Mouse (Mus musculus): ENCODE measurements around the gene Cnp.
"Not testable (repeated sequence)": the region's sequence is repeated elsewhere in the genome, so short reads cannot be mapped to it uniquely, and the experiment has no call there.

Cnp gene

DNA sequence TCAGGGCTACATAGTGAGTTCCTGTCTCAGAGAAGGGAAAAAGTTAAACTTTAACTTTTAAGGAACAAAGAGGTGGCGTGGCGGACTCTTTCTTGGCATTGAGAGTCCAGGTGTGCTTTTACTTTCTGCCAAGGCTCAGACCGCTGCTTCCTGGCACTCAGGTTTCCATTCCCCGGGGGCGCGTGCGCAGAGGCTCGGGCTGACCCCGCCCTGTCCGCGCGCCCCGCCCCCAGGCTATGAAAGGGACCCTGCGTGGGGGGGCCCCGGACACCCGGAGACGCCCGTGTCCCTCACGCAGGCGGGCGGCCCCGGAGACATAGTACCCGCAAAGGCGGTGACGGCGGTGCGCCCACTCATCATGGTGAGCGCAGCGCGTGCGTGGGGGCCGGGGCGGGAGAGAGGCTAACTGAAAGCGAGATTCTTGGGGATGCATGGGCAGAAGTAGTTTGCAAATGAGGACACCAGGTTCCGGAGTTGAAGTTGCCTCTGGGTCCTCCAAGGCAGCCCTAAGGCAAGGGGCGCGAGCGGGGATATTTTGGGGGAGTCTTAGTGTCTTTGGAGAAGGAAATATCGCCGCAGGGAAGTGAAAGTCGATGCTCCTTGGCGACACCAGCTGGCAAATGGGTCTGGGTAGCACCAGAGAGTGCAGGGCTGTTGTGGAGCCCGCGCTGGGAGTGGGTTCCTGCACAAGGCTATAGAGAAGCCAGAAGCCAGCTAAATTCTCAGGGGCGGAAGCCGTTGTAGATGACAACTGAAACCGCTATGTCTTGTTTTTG lies at the start of gene Cnp:
Gene Cnp, plus strand, starts transcription at position 197 of the 776 bp plus-strand sequence.
- DNase-seq (ENCODE audit: low read depth, low spot score) = no peak

DNA sequence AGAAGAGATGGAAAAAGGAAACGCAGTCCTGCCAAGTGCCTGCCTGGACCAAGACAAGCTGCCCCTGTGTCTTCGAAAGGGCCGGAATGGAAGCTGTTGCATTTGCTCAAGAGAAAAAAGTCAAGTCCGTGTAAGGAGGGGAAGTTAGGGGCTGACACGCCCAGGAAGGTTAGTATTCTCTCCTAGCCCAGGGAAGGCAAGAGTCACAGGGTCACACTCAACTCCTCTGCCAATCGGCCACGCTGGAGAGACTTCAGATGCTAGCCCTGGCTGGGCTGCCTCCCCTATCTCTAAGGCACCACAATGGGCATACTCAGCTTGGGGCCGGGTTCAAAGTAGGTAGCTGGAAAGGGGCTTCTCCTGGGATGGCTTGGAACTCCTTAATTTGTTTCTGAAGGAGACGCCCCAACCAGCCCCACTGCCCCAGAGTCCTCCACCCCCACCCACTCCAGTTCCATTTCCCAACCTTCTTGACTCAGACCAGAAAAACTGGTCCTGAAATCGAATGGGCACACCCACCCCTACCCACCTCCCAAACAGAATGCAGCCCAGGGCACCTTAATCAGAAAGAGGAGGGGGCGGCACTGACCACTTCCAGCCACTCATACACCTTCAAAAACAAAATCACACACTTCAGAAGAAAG lies 49.6 kb upstream of the Cnp start:
- DNase-seq (ENCODE audit: low read depth, low spot score) = no peak

DNA sequence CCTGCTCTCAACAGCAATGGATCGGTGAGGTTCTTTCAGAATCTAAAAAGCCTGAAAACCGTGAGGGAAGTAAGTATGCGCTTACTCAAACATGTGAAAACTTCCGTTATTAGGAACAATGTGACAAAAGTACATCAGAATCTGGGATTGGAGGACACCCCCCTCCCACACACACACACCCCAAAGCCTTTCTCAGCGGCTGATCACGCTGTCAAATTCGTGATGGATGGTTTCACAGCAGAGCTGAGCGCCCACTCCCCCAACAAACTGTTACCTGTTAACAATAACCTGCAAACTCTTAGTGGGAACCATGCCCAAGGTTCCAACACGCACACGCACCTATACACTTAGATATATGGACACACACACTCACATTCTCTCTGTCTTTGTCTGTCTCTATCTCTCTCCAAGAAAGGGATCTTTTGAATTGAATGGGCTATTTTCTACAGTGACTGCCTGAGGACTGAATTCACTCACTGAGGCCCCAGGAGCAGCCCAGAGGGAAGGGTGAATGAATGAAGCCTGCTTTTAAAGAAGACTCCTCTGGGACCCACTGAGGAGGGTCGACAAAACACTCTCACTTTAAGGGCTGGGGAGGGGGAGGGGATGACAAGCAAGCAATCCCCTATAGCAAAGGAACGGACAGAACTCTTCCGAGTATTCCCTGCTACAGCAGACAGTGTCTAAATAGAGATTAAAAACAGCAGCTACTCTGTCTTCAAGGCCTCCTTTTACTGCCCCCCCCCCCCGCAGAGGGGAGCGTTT lies 48.5 kb upstream of the Cnp start:
- DNase-seq (ENCODE audit: low read depth, low spot score) = no peak

DNA sequence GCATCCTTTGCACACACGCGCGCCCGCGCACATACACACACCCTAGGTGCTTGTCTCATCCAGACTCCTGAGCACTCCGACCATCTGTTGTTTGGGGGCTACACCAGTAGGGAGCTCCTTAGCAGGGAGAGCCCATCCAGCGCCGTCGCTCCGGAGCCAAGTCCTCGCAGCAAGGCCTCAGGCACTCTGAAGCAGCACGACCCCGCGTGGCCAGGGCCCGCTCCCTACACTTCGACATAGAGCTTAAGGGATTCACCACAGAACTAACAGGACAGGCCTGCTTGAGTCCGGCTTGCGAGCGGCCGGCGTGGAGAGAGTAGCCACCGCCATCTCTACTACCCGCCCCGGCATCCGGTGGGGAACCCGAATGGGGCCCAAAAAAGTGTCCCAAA lies 47.6 kb upstream of the Cnp start:
- peak; percentile 35 for DNase-seq (ENCODE audit: low read depth, low spot score)

DNA sequence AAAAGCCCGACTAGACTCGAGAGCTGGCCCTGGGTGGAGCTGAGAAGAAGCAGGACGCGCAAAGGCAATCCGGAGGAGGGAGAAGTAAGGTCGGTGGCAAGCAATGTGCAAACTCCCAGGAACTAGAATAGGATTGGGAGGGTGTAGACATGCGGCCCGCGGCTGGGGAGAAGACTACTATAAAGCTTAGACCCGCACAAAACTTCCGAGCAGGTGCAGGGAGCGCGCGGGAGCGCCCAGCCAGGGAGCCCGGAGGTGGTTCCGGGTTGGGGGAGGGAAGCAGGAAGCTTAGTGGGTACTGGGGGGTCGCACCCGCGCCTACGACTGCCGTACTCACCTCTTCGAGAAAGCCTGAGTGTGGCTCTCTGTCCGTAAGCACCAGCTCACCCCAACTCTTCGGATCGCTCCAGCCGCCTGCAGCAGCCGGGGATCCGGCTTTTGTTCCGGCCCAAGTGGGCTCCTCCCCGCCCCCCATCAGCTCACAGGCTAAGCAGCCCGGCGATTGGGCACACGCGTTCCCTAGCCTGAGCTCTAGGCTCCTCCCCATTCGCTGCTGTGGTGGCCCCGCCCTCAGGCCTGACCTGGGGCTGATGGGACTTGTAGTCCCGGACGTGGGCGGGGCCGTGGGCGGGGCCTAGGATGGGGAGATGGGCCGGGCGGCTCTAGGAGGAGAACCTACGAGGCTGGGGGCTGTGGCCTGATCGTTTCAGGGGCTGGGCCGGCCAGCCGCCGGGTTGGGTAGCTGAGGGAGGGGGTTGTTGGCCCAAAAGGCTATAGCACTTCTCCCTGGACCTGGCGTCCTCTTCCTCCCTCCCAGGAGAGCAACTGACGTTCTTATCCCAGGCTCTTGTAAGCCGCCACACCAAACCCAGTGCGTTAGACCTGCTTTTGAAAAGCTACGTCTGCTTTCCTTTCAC lies 47.0 kb upstream of the Cnp start, which contains the start of gene Acly:
Gene Acly, minus strand, starts transcription at position 543 of the 917 bp plus-strand sequence.
- DNase-seq (ENCODE audit: low read depth, low spot score) = peak; percentile 98

DNA sequence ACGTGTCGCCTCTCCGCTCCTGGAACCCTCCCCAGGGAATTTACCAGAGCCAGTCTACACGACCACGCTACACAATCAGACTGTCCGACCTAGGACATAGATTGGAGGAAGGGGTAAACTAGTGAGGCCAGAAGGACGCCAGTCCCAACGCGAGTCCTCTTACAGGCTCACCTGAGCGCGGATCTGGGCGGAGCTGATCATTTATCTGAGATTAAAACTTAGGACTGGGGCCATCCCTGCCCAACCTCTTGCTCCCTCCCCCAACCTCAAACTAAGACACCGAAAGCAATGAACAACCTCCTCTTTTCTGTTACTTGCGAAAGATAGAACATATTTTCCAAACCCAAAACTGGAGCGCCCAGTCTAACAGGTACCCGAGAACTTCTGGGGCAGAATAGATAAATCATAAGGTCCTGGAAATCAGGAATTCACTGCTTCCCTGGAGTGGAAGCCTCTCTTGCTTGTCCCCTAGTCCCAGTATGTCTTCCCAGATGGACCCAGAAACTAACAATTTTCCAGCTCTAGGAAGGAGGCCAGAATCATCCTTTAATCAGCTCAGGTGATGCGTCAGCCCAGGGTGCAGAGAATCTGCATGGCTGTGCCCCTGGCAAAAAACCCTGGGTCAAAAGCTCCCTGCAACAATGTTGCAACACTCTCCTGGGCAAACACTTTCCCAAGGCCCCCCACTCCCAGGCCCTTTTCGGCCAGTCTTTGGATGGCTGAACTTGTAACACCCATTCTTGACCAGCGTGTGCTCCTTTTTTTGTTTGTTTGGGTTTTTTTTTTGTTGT lies 46.1 kb upstream of the Cnp start:
- DNase-seq (ENCODE audit: low read depth, low spot score) = no peak

DNA sequence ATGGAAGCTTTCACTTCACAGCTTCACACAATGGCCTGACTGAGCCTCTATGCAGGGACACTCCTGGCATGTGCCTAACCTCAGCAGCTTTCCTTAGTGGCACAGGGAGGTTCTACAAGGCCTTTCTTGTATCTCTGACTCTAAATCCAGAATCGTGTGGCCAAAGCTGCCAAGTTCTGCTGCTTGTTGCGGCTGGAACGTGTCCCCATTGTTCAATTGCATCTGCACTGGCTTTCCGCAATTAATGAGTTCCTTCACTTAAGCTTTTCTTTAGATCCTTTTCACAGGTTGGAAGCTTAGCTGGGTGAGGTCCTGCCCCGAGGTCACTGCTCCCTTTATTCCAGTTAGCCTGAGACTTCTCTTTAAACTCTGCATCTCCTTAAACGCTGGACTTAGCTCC lies 40.8 kb upstream of the Cnp start:
- DNase-seq (ENCODE audit: low read depth, low spot score) = no peak

DNA sequence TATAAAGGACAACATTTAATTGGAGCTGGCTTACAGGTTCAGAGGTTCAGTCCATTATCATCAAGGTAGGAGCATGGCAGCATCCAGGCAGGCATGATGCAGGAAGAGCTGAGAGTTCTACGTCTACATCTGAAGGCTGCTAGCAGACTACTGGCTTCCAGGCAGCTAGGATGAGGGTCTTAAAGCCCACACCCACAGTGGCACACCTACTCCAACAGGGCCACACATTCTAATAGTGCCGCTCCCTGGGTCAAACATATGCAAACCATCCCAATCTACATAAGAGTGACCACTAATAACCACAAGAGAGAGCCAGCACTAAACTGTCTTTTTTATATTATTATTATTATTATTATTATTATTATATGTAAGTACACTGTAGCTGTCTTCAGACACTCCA lies 40.3 kb upstream of the Cnp start:
- not testable (repeated sequence) for DNase-seq (ENCODE audit: low read depth, low spot score)

DNA sequence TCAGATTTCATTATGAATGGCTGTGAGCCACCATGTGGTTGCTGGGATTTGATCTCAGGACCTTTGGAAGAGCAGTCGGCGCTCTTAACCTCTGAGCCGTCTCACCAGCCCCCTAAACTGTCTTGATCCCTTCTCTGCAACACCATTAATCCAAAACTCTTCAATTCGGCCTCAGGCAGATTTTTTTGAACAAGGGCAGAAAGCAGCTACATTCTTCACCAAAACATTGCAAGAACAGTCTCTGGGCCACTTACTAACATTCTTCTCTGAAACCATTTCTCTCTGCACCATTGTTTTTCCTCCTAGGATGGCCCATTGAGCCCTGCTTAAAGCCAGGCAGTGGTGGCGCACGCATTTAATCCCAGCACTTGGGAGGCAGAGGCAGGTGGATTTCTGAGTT lies 39.9 kb upstream of the Cnp start:
- not testable (repeated sequence) for DNase-seq (ENCODE audit: low read depth, low spot score)

DNA sequence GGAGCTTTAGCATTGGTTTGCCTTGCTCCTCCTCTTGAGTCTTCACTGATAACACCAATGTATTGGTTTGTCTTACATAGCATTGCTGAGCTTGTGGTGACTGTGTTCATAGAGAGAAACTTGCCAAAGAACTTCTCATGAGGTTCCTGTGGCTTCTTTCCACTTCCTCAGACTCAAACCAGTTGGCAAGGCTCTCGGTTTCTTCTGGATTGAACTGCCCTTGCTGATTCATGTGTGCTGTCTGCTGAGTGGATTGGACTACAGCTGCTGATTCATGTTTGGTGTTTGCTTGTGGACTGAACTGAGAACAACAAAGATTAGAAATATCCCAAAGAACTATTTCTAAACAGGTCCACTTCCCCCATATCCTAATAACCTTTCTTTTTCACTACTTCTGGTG lies 38.7 kb upstream of the Cnp start:
- no peak for DNase-seq (ENCODE audit: low read depth, low spot score)

DNA sequence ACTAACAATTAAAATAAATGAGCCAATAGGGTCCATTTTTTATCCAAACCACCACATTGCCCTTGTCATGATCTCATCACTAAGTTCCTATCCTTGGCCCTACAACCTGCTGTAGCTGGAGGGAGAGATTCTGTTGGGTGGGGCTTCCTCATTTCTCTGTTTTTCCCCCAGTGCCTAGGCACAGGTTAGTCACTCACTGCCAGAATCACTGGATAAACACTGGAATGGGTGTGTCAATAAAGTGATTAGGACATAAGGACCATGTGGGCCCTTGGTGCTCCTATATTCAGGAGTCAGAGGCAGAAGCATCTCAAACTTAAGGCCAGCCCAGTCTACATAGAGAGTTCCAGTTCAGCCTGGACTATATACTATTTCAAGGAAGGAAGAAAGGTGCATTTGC lies 38.2 kb upstream of the Cnp start:
- DNase-seq (ENCODE audit: low read depth, low spot score) = no peak

DNA sequence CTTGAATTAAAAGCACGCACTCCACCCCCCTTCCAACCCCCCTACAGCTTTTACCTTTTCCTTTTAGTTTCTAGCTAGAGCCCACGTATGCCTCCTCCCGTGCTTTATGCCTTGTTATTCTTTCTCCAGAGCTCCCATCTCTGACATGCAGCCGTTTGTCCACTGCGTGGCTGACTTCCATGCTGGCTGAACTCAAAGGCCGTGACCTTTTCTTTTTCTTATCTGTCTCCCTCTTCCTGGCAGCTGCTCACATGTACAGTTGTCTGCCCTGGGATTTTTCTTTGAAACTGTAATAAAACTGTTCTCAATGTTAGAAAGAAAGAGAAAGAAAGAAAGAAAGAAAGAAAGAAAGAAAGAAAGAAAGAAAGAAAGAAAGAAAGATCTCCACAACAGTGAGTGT lies 33.7 kb upstream of the Cnp start:
- DNase-seq (ENCODE audit: low read depth, low spot score) = no peak

DNA sequence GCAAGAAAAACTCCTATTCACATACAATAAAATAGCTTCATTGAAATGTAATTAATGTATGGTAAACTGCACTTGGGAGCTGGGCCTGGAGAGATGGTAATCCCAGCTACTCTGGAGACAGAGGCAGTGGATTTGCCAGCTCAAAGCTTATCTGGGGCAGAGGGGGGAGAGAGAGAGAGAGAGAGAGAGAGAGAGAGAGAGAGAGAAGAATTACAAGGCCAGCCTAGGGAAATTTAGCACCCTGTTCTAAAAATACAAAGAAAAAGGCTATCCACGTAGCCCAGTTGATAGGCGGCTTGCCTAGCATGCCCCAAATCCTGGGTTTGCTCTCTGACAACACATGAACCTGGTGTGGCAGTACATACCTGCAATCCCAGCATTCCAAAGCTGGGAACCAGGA lies 33.1 kb upstream of the Cnp start:
- no peak for DNase-seq (ENCODE audit: low read depth, low spot score)

DNA sequence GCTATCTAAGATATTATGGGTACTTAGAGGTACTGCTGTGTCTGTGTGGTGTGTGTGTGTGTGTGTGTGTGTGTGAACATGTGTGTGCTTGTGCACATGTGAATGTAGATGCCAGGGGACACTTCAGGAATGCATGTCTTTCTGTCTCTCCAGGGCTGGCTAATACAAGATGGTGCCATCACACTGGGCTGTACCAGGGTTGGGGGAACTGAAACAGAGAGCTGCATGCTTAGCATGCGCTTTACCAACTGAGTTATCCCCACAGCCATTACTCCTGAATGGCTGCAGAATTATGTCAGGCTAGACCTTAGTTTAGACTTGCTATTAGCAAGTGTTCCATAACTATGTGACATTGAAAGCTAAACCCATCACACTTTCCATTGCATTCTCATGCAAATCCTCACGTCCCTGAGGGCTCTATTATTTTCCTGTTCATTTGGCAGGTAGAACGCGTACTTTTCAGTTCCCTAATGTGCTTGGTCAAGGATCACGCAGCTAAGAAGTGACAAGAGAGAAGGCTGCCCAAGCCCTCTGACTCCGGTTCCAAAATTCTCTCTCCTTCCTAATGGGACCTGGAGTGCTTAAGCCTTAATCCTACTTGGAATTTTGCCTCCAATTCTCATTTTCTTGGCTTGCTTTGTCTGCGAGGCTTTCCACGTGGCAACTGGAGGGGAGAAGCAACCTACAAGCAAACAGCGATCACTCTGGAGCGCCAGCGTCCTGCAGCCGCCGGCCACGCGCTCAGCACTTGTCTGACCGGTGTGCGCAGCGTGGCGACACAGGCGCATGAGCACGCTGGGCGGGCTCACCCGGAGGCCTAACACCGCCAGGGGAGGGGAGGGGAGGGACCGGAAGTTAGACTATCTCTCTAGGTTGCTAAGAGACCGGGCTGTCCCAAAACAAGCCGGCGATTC lies 29.6 kb upstream of the Cnp start, which contains the start of gene Ttc25:
Gene Ttc25, plus strand, starts transcription at position 776 of the 914 bp plus-strand sequence.
- peak; percentile 83 for DNase-seq (ENCODE audit: low read depth, low spot score)

DNA sequence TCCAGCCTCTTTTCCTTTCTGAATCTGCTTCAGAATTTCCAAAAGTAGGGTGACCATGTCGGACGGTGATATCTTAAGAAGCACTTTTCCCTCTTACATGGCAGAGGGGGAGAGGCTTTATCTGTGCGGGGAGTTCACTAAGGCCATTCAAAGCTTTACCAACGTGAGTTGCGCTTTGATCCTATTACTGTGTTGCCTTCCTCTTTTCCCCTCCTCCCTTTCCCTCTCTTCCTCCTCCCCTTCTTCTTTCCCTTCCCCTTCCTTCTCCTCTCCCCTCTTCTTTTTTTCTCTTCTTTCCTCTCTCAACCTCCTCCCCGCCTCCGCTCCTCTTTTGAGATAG lies 29.0 kb upstream of the Cnp start:
- DNase-seq (ENCODE audit: low read depth, low spot score) = no peak

DNA sequence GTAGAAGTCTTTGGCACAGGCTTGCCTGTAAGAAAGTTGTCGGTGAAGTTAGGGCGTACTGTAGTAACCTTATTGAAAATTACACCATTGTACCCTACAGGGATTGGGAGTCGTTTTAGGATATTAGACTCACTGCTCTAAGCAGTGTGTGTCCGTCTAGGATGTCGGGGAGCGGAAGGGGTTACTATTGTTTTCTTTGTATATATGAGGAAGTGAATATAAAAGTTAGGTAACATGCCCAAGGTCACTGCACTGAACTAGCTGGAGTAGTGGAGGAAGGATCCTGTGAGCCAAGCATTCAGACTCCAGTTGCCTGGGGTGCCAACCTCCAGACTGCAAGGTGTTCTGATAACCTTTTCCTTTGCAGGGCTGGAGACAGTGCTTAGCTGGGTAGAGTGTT lies 27.7 kb upstream of the Cnp start:
- no peak for DNase-seq (ENCODE audit: low read depth, low spot score)

DNA sequence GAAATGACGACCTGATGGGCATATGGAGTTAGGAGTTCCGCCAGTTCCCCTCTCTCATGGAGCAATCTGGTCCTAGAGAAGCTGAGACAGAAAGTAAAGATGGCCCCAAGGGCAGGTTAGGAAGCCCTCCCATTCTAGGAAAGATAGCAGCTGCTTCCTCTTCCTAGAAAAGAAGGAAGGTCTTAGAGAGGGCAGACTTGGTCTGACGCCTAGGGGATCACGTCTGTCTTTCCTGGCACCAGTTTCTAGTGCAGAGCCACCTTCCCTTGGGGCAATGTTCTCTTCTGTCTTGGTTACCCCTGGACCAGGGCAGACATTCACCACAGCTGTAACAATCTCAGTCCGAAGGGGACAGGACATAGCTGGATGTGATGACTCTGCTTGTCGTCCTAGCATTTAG lies 26.6 kb upstream of the Cnp start:
- DNase-seq (ENCODE audit: low read depth, low spot score) = no peak

DNA sequence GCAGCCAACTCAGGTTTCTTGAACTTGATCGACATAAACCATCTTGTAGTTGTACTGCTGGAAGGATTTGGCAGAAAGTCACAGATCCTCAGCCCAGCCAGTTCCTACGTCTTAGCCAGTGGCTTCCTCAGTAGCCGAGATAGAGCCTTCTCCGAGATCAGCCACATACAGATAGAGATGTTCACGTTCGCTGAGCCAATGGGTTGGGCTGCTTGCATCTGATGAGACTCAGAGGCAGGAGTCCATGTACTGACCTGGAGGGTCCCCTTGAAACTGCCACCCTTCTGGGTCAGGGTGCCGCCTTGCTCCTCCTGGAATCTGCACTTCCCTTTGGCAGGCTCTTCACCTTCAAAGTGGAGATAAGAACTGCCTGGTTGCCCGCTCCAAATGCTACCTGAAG lies 25.2 kb upstream of the Cnp start:
- DNase-seq (ENCODE audit: low read depth, low spot score) = no peak

DNA sequence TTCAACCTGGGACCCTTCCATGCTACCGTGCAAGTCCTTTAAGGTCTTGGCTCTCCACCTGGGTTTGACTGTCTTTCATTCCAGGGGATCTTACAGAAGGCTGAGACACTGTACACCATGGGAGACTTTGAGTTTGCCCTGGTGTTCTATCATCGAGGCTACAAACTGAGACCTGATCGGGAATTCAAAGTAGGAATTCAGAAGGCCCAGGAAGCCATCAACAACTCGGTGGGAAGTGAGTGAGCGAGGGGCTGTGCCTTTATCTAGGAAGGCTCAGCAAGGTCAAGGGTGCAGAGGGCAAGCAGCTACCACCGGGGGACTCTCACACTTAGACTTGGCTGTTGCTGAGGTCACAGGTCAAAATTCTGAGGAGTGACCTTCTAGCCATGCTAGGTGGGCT lies 24.6 kb upstream of the Cnp start:
- DNase-seq (ENCODE audit: low read depth, low spot score) = no peak

DNA sequence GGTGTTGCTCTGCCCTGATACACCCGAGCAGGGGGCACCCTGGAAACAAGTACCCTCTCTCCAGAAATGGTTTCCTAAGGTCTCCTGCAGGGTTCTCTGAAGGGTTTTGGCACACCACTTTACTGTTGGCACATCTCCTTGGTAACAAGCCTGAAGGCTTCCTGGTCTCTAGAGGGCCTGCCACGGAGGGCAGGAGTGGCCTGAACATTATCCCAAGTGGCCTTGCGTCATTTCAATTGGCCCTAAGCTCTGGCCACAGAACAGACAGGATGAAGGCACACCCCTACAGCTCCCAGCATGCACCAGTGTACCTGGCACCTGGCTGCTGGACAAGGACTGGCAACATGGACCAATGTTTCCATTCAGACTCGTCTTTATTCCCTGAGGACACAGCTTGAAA lies 21.9 kb upstream of the Cnp start:
- DNase-seq (ENCODE audit: low read depth, low spot score) = no peak

Measured in telencephalon, adult 2 months (tissue).